Mouse (Mus musculus) adipose tissue, adult 10 weeks (tissue): ENCODE data around the gene Syngr4. TPM values are rescaled to one million over a fixed set of nuclear protein-coding genes. Genes with fewer than 3 reads are reported as not detected.

ENCODE experiments used
- polyA plus RNA-seq: library from polyadenylated mRNA; stranded (reverse); fragments of 350-450 nt; fragmentation: Illumina TruSeq; extraction: RNeasy Lipid Tissue Mini Kit (QIAGEN cat#74804); gene quantifications from one replicate; pipeline ENCODE4 v1.2.3, GENCODE M21; 2014; ENCODE audit warnings: low read depth, low replicate concordance

Gene Syngr4
- 7.2 TPM for polyA plus RNA-seq

DNA sequence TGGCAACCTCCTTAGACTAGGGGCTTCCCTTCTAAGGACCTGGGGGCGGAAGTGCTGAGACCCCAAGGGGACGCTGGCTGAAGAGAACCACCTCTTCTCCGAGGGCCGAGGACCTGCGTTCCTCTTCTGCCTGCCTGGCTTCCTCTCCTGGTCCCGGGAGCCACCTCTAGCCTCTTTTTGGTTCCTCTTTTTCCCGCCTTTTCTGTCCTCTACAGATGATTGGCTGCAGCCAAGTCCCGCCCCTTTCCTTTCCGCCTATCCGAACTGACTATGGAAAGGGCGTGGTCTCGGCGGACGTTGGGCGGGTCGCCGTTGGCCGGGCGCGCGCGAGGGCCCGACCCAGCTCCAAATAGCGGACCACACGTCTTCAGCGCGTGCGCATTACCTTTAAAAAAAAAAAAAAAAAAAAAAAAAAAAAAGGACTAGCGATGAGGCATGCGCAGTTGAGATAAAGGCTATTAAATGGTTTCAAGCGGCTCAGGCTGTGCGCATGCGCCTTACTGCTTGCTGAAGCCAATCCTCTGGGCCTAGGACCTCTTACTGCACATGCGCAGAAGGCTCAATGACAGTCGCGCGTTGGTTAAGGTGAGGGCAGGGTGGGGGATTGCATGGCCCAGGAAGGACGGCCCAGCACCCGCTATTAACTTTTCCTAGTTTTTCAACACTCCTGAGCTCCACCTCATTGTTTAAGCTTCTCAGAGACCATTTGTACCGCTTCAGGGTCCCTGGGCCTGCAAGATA lies at the start of gene Syngr4, which contains the start of gene Tmem143:
TSS of gene Syngr4 (minus strand) at position 198 of the 741 bp plus-strand sequence.
TSS of gene Tmem143 (plus strand) at position 425 of the 741 bp plus-strand sequence.

DNA sequence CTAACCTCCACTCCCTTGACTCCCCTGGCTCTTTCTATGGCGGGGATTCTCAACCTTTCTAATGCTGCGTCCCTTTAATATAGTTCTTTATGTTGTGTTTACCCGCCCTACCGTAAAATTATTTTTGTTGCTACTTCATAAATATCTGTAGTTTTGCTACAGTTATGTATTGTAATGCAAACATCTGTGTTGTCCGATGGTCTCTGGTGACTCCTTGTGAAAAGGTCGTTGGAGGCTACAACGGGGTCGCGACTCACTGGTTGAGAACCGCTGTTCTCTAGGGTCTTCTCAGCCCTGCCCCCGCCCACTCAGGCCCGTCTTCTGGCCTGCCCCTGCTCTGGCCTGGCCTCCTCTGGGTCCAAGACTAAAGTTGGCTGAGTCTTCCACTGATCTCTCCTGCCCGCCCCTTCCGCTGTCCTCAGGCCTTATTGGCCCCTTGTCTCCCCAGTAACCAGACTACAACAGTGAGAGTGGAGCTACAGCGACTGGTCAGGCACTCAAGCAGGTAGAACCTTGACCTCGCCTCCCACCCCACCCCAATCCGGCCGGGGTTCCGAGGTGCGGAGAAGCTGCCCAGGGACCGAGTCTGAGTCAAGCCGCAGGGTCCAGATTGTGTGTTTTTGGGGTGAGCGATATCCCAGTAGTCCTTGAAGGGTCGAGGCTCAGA lies 27.4 kb upstream of the Syngr4 start, which contains the start of gene Ccdc114:
TSS of gene Ccdc114 (plus strand) at position 311 of the 667 bp plus-strand sequence.

GRCm38 (mm10) chr7:45921242-45921621 lies 24.7 kb upstream of the Syngr4 start, which contains the start of gene Emp3:
Gene Emp3 (minus strand): TSS chr7:45921404.

DNA sequence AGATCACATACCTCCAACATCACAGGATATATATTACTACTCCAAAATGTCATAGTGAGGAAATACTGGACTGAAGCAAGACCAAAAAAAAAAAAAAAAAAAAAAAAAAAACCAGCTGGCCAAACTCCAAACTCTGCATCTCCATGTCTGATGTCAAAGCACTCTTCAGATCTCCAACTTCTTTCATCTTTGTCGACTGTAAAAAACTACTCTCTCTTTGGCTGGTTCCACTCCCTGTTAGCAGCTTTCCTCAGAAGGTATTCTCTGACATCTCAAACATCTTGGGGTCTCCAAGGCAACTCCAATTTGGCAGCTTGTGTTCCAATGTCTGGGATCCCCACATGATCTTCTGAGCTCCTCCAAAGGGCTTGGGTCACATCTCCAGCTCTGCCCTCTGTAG lies 18.2 kb downstream of the Syngr4 start, which contains the start of gene Grin2d:
TSS of gene Grin2d (minus strand) at position 101 of the 400 bp plus-strand sequence.

DNA sequence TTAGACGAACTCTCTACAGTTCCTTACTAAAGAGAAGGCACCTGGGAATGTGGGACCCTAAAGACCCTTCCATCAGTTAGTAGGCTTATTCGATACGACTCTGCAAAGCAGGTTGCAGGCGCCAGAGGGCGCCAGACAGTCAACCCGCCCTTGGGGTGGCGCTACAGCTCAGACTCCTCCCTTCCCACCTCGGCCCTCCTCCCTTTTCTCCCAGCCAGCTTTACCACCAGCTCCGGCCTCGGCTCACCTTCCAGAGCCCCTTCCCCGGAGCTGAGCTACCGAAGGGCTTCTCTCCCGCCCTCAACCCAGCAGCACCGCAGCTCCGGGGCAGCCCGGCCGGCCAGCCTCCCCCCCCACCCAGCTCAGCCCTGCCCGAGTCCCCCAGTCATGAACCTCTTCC lies 23.9 kb downstream of the Syngr4 start, which contains the start of gene Kdelr1:
TSS of gene Kdelr1 (plus strand) at position 149 of the 400 bp plus-strand sequence.

Other genes with a start within 250 kb of the Syngr4 start
- gene Fut2, start 230.3 kb downstream of the Syngr4 start, polyA plus RNA-seq = 2.3 TPM
- gene Ntn5, start 212.7 kb downstream of the Syngr4 start, polyA plus RNA-seq = 0.78 TPM
- gene Sec1, start 202.3 kb downstream of the Syngr4 start, polyA plus RNA-seq = 1.8 TPM
- gene Car11, start 196.9 kb downstream of the Syngr4 start, polyA plus RNA-seq = 5.3 TPM
- 19.7 TPM for gene Dbp, start 191.6 kb downstream of the Syngr4 start, polyA plus RNA-seq
- 966 TPM for gene Rpl18, start 181.3 kb downstream of the Syngr4 start, polyA plus RNA-seq
- 31.4 TPM for gene Sphk2, start 178.7 kb downstream of the Syngr4 start, polyA plus RNA-seq
- gene Fam83e, start 175.5 kb downstream of the Syngr4 start, polyA plus RNA-seq = 3.7 TPM
- gene Spaca4, start 170.9 kb downstream of the Syngr4 start, polyA plus RNA-seq = 2.2 TPM
- gene Lmtk3, start 113.0 kb downstream of the Syngr4 start, polyA plus RNA-seq = 0.96 TPM
- gene Sult2b1, start 112.0 kb downstream of the Syngr4 start, polyA plus RNA-seq = 22.0 TPM
- gene Cyth2, start 82.1 kb downstream of the Syngr4 start, polyA plus RNA-seq = 73.8 TPM
- 0.74 TPM for gene Kcnj14, start 71.9 kb downstream of the Syngr4 start, polyA plus RNA-seq
- gene Grwd1, start 65.8 kb downstream of the Syngr4 start, polyA plus RNA-seq = 11.0 TPM
- gene Kdelr1, start 23.9 kb downstream of the Syngr4 start, polyA plus RNA-seq = 162 TPM
- 1.2 TPM for gene Grin2d, start 18.3 kb downstream of the Syngr4 start, polyA plus RNA-seq
- gene Tmem143, start 227 bp upstream of the Syngr4 start, polyA plus RNA-seq = 31.6 TPM
- 65.2 TPM for gene Emp3, start 24.7 kb upstream of the Syngr4 start, polyA plus RNA-seq
- gene Ccdc114, start 27.4 kb upstream of the Syngr4 start, polyA plus RNA-seq = 8.4 TPM
- 0.09 TPM for gene Abcc6, start 133.6 kb upstream of the Syngr4 start, polyA plus RNA-seq
- 44.8 TPM for gene Nomo1, start 137.0 kb upstream of the Syngr4 start, polyA plus RNA-seq
- 8.1 TPM for gene Kcnj11, start 204.1 kb upstream of the Syngr4 start, polyA plus RNA-seq